Mouse (Mus musculus) embryonic facial prominence, embryonic 15.5 days (tissue): Measurements from ENCODE around the gene Lhfpl2. TPM values are rescaled to one million over a fixed set of nuclear protein-coding genes. Genes with fewer than 3 reads are reported as not detected.

Source experiments
- ATAC-seq: fragments of 200-750 bp; cut with Nextera tagmentation; 2 replicates; pipeline ENCODE4 v1.8.0; 2017; ENCODE audit warnings: low read depth, moderate TSS enrichment; ENCODE audit not compliant: insufficient number of reproducible peaks, low FRiP score, low TSS enrichment
- H3K27ac ChIP-seq: fragments of 300-500 bp; sonication (generic); replicated peaks from 2 replicates; pipeline ENCODE4 v1.5.1; 2015; ENCODE audit warnings: mild to moderate bottlenecking, inconsistent platforms
- H3K27me3 ChIP-seq: fragments of 300-500 bp; sonication (generic); 2 replicates; pipeline ENCODE4 v1.6.1; 2015; ENCODE audit warnings: inconsistent platforms
- H3K36me3 ChIP-seq: fragments of 300-500 bp; sonication (generic); 2 replicates; pipeline ENCODE4 v1.6.1; 2015; ENCODE audit warnings: mild to moderate bottlenecking, inconsistent platforms
- H3K4me1 ChIP-seq: fragments of 300-500 bp; sonication (generic); 2 replicates; pipeline ENCODE4 v1.6.1; 2015; ENCODE audit warnings: inconsistent platforms
- H3K4me2 ChIP-seq: fragments of 300-500 bp; sonication (generic); replicated peaks from 2 replicates; pipeline ENCODE4 v1.6.1; 2015; ENCODE audit warnings: mild to moderate bottlenecking, inconsistent platforms
- H3K4me3 ChIP-seq: fragments of 300-500 bp; sonication (generic); replicated peaks from 2 replicates; pipeline ENCODE4 v1.5.1; 2015; ENCODE audit warnings: mild to moderate bottlenecking, inconsistent platforms
- H3K9ac ChIP-seq: fragments of 300-500 bp; sonication (generic); 2 replicates; pipeline ENCODE4 v1.6.1; 2015; ENCODE audit warnings: inconsistent platforms
- H3K9me3 ChIP-seq: fragments of 300-500 bp; sonication (generic); replicated peaks from 2 replicates; pipeline ENCODE4 v1.6.1; 2016; ENCODE audit warnings: inconsistent platforms
- WGBS: fragments of 180-500 bp; shearing (Covaris S2); methylation state at CpG from one replicate; pipeline ENCODE4 v1.1.7; 2015; 5-methylcytosine and 5-hydroxymethylcytosine counted together
- polyA plus RNA-seq: library from polyadenylated mRNA; unstranded; fragments of >200 nt; fragmentation: Nextera tagmentation; extraction: Ambion mirVana; gene quantifications from 2 replicates; pipeline ENCODE4 v1.2.1, GENCODE M21; 2015

Gene Lhfpl2
- polyA plus RNA-seq, 1 experiment from 2014 or later: 77.0 TPM

- WGBS: 73% methylated on average over 5 of the region's 5 CpGs
- H3K4me2 ChIP-seq: no peak overlapping the region
- no peaks in the 10 kb centered on the region for H3K27me3 ChIP-seq
- no peak overlapping the region for H3K27ac ChIP-seq
- H3K36me3 ChIP-seq: no peaks in the 10 kb centered on the region; the same call in 1 of the 2 replicates
- H3K4me3 ChIP-seq: no peak overlapping the region
- ATAC-seq: no peak
- H3K4me1 ChIP-seq: peaks cover 58% of the 10 kb centered on the region
- no peaks in the 10 kb centered on the region for H3K9me3 ChIP-seq
- H3K9ac ChIP-seq: no peak overlapping the region
Measured at GRCm38 (mm10) chr13:94066626-94067275, 9.2 kb downstream of the Lhfpl2 start.

- no peaks in the 10 kb centered on the region for H3K27me3 ChIP-seq
- H3K9ac ChIP-seq: no peak overlapping the region
- H3K4me1 ChIP-seq: peaks cover 57% of the 10 kb centered on the region
- H3K27ac ChIP-seq: no peak overlapping the region
- H3K36me3 ChIP-seq: no peaks in the 10 kb centered on the region; the same call in 1 of the 2 replicates
- H3K4me2 ChIP-seq: no peak overlapping the region
- H3K9me3 ChIP-seq: no peaks in the 10 kb centered on the region
- no peak overlapping the region for H3K4me3 ChIP-seq
- no peak for ATAC-seq
- whole genome bisulfite sequencing: 97% methylated on average over 1 of the region's 1 CpGs
Measured at GRCm38 (mm10) chr13:94068308-94068707, 10.7 kb downstream of the Lhfpl2 start.

GRCm38 (mm10) chr13:94069421-94070307, 12.1 kb downstream of the Lhfpl2 start:
- WGBS: 62% methylated on average over 16 of the region's 16 CpGs
- no peaks in the 10 kb centered on the region; the same call in 1 of the 2 replicates for H3K36me3 ChIP-seq
- H3K9ac ChIP-seq: no peak overlapping the region
- ATAC-seq: no peak
- H3K4me2 ChIP-seq: no peak overlapping the region
- no peaks in the 10 kb centered on the region for H3K27me3 ChIP-seq
- peaks cover 56% of the 10 kb centered on the region for H3K4me1 ChIP-seq
- H3K4me3 ChIP-seq: no peak overlapping the region
- no peak overlapping the region for H3K27ac ChIP-seq
- no peaks in the 10 kb centered on the region for H3K9me3 ChIP-seq

GRCm38 (mm10) chr13:94070308-94070619, 12.7 kb downstream of the Lhfpl2 start:
- H3K4me1 ChIP-seq: peaks cover 54% of the 10 kb centered on the region
- ATAC-seq: no peak

GRCm38 (mm10) chr13:94070927-94071326, 13.3 kb downstream of the Lhfpl2 start:
- 71% methylated on average over 3 of the region's 3 CpGs for WGBS
- Histone ChIP-seq H3K4me3 (no peak overlapping the region), H3K9ac (no peak overlapping the region), H3K27ac (no peak overlapping the region), H3K9me3 (no peaks in the 10 kb centered on the region), H3K27me3 (no peaks in the 10 kb centered on the region), H3K36me3 (no peaks in the 10 kb centered on the region; the same call in 1 of the 2 replicates), H3K4me1 (peaks cover 53% of the 10 kb centered on the region), H3K4me2 (no peak overlapping the region)
- ATAC-seq: no peak

More at GRCm38 (mm10) chr13:94070308-94070619, 12.7 kb downstream of the Lhfpl2 start:
- 90% methylated on average over 3 of the region's 3 CpGs for WGBS
- H3K36me3 ChIP-seq: no peaks in the 10 kb centered on the region; the same call in 1 of the 2 replicates
- H3K4me2 ChIP-seq: no peak overlapping the region
- no peak overlapping the region for H3K4me3 ChIP-seq
- H3K27ac ChIP-seq: no peak overlapping the region
- H3K9ac ChIP-seq: no peak overlapping the region
- no peaks in the 10 kb centered on the region for H3K27me3 ChIP-seq
- H3K9me3 ChIP-seq: no peaks in the 10 kb centered on the region

GRCm38 (mm10) chr13:94073046-94073715, 15.6 kb downstream of the Lhfpl2 start:
- H3K9me3 ChIP-seq: no peaks in the 10 kb centered on the region
- H3K4me1 ChIP-seq: peaks cover 56% of the 10 kb centered on the region
- no peak overlapping the region for H3K4me2 ChIP-seq
- no peak overlapping the region for H3K27ac ChIP-seq
- H3K27me3 ChIP-seq: no peaks in the 10 kb centered on the region
- H3K36me3 ChIP-seq: peaks cover 2% of the 10 kb centered on the region; the same call in 1 of the 2 replicates
- H3K4me3 ChIP-seq: no peak overlapping the region
- WGBS: 37% methylated on average over 9 of the region's 9 CpGs
- no peak for ATAC-seq
- no peak overlapping the region for H3K9ac ChIP-seq

- ATAC-seq: no peak
- H3K27ac ChIP-seq: no peak overlapping the region
- H3K4me3 ChIP-seq: no peak overlapping the region
- no peaks in the 10 kb centered on the region for H3K9me3 ChIP-seq
- no peaks in the 10 kb centered on the region for H3K27me3 ChIP-seq
- 62% methylated on average over 5 of the region's 5 CpGs for WGBS
- H3K9ac ChIP-seq: no peak overlapping the region
- no peak overlapping the region for H3K4me2 ChIP-seq
- H3K36me3 ChIP-seq: peaks cover 7% of the 10 kb centered on the region
- peaks cover 56% of the 10 kb centered on the region for H3K4me1 ChIP-seq
Measured at GRCm38 (mm10) chr13:94073716-94074115, 16.1 kb downstream of the Lhfpl2 start.

- WGBS: 45% methylated on average over 1 of the region's 1 CpGs
- Histone ChIP-seq H3K9ac (no peak overlapping the region), H3K4me2 (no peak overlapping the region), H3K9me3 (no peaks in the 10 kb centered on the region), H3K27ac (no peak overlapping the region), H3K27me3 (no peaks in the 10 kb centered on the region), H3K36me3 (peaks cover 20% of the 10 kb centered on the region), H3K4me1 (peaks cover 50% of the 10 kb centered on the region), H3K4me3 (no peak overlapping the region)
- ATAC-seq: no peak
Measured at GRCm38 (mm10) chr13:94075181-94075580, 17.6 kb downstream of the Lhfpl2 start.

- Histone ChIP-seq H3K36me3 (peaks cover 22% of the 10 kb centered on the region), H3K27me3 (no peaks in the 10 kb centered on the region), H3K9me3 (no peaks in the 10 kb centered on the region), H3K4me2 (no peak overlapping the region), H3K9ac (no peak overlapping the region), H3K27ac (no peak overlapping the region), H3K4me3 (no peak overlapping the region), H3K4me1 (peaks cover 40% of the 10 kb centered on the region)
- WGBS: 36% methylated on average over 14 of the region's 14 CpGs
- no peak for ATAC-seq
Measured at GRCm38 (mm10) chr13:94077136-94078018, 19.8 kb downstream of the Lhfpl2 start.

- no peaks in the 10 kb centered on the region for H3K9me3 ChIP-seq
- 42% methylated on average over 8 of the region's 8 CpGs for WGBS
- no peak overlapping the region for H3K27ac ChIP-seq
Measured at GRCm38 (mm10) chr13:94083196-94083595, 25.6 kb downstream of the Lhfpl2 start.

More at GRCm38 (mm10) chr13:94083196-94083595, 25.6 kb downstream of the Lhfpl2 start:
- ATAC-seq: no peak
- H3K9ac ChIP-seq: no peak overlapping the region
- H3K4me3 ChIP-seq: no peak overlapping the region
- peaks cover 31% of the 10 kb centered on the region for H3K36me3 ChIP-seq
- H3K4me2 ChIP-seq: no peak overlapping the region
- H3K27me3 ChIP-seq: no peaks in the 10 kb centered on the region
- peaks cover 10% of the 10 kb centered on the region; the same call in 1 of the 2 replicates for H3K4me1 ChIP-seq
